Mouse (Mus musculus) megakaryocyte, embryonic 14.5 days (primary cell): Measurements from ENCODE around the gene Nudt3. TPM values are rescaled to one million over a fixed set of nuclear protein-coding genes. Genes with fewer than 3 reads are reported as not detected.
"Not testable (repeated sequence)": the region's sequence is repeated elsewhere in the genome, so short reads cannot be mapped to it uniquely, and the experiment has no call there.

Experiments
- H3K27me3 ChIP-seq: replicated peaks from 2 replicates; pipeline ENCODE3; 2012; ENCODE audit warnings: inconsistent platforms
- H3K36me3 ChIP-seq: replicated peaks from 2 replicates; pipeline ENCODE3; 2012; ENCODE audit warnings: low read length, inconsistent platforms, mixed read lengths
- H3K4me1 ChIP-seq: 2 replicates; pipeline ENCODE4 v1.6.1; 2012; ENCODE audit warnings: inconsistent platforms
- H3K4me3 ChIP-seq: replicated peaks from 2 replicates; pipeline ENCODE3; 2012; ENCODE audit warnings: moderate library complexity, mild to moderate bottlenecking, inconsistent platforms
- H3K9me3 ChIP-seq: 2 replicates; pipeline ENCODE4 v1.6.1; 2012; ENCODE audit warnings: inconsistent platforms
- FLI1 ChIP-seq: IDR thresholded peaks from 2 replicates; pipeline ENCODE4 v1.6.1; 2012; ENCODE audit warnings: low read length, inconsistent platforms, mixed read lengths
- GATA1 ChIP-seq: IDR thresholded peaks from 3 replicates; pipeline ENCODE4 v1.6.1; 2012; ENCODE audit warnings: mixed read lengths, low read length, inconsistent platforms, borderline replicate concordance
- polyA plus RNA-seq: library from polyadenylated mRNA; stranded (reverse); fragments of >175 nt; gene quantifications from 2 replicates; pipeline ENCODE4 v1.2.3, GENCODE M21; 2012; ENCODE audit warnings: low replicate concordance; ENCODE audit not compliant: insufficient read depth

The Nudt3 gene
- polyA plus RNA-seq, 1 experiment, result 272 TPM

GRCm38 (mm10) chr17:27637333-27637732, 14.0 kb upstream of the Nudt3 start:
- no peak overlapping the region for H3K4me3 ChIP-seq
- H3K9me3 ChIP-seq, result no peaks in the 10 kb centered on the region
- H3K36me3 ChIP-seq, result peaks cover 22% of the 10 kb centered on the region
- H3K27me3 ChIP-seq, result peaks cover 3% of the 10 kb centered on the region
- no peak for TF ChIP-seq FLI1
- TF ChIP-seq GATA1, result no peak
- peaks cover 45% of the 10 kb centered on the region for H3K4me1 ChIP-seq

GRCm38 (mm10) chr17:27636132-27637020, 13.1 kb upstream of the Nudt3 start, which contains the start of gene Rps10:
Rps10 (minus strand) TSS chr17:27636669.
- peaks cover 31% of the 10 kb centered on the region for H3K36me3 ChIP-seq
- H3K9me3 ChIP-seq, result no peaks in the 10 kb centered on the region
- peaks cover 3% of the 10 kb centered on the region for H3K27me3 ChIP-seq
- peaks cover 53% of the 10 kb centered on the region for H3K4me1 ChIP-seq
- TF ChIP-seq GATA1, result no peak
- no peak for TF ChIP-seq FLI1
- peak within 1 kb of the TSS; percentile 97 for H3K4me3 ChIP-seq

- peaks cover 62% of the 10 kb centered on the region for H3K4me1 ChIP-seq
- H3K27me3 ChIP-seq, H3K9me3 ChIP-seq: not testable (repeated sequence)
- peak overlapping the region; percentile 97 for H3K4me3 ChIP-seq
- peaks cover 40% of the 10 kb centered on the region for H3K36me3 ChIP-seq
Measured at GRCm38 (mm10) chr17:27635575-27635903, 12.2 kb upstream of the Nudt3 start.

GRCm38 (mm10) chr17:27634871-27635574, 11.7 kb upstream of the Nudt3 start, which contains the start of gene RPS10-NUDT3:
RPS10-NUDT3 (minus strand) TSS chr17:27635222.
- Histone ChIP-seq H3K27me3 (no peaks in the 10 kb centered on the region), H3K4me1 (peaks cover 67% of the 10 kb centered on the region), H3K4me3 (peak within 1 kb of the TSS; percentile 97), H3K36me3 (peaks cover 45% of the 10 kb centered on the region), H3K9me3 (no peaks in the 10 kb centered on the region)
- TF ChIP-seq GATA1, result no peak
- TF ChIP-seq FLI1, result no peak; the same call in 1 of the 2 replicates

GRCm38 (mm10) chr17:27629249-27630020, 6.1 kb upstream of the Nudt3 start:
- Histone ChIP-seq H3K4me1 (peaks cover 85% of the 10 kb centered on the region), H3K9me3 (no peaks in the 10 kb centered on the region), H3K36me3 (peaks cover 58% of the 10 kb centered on the region), H3K27me3 (no peaks in the 10 kb centered on the region), H3K4me3 (no peak overlapping the region)
- TF ChIP-seq FLI1 (no peak), GATA1 (no peak)

GRCm38 (mm10) chr17:27628376-27628775, 5.1 kb upstream of the Nudt3 start:
- H3K27me3 ChIP-seq, result no peaks in the 10 kb centered on the region
- H3K4me3 ChIP-seq, result no peak overlapping the region
- no peak for TF ChIP-seq FLI1
- TF ChIP-seq GATA1, result no peak
- H3K36me3 ChIP-seq, result peaks cover 47% of the 10 kb centered on the region
- H3K9me3 ChIP-seq, result no peaks in the 10 kb centered on the region
- peaks cover 82% of the 10 kb centered on the region for H3K4me1 ChIP-seq

GRCm38 (mm10) chr17:27627451-27627850, 4.2 kb upstream of the Nudt3 start:
- Histone ChIP-seq H3K27me3 (no peaks in the 10 kb centered on the region), H3K9me3 (no peaks in the 10 kb centered on the region), H3K36me3 (peaks cover 38% of the 10 kb centered on the region), H3K4me1 (peaks cover 73% of the 10 kb centered on the region), H3K4me3 (no peak overlapping the region)
- TF ChIP-seq GATA1 (no peak), FLI1 (no peak)

GRCm38 (mm10) chr17:27626681-27627080, 3.4 kb upstream of the Nudt3 start:
- H3K27me3 ChIP-seq, result no peaks in the 10 kb centered on the region
- peaks cover 30% of the 10 kb centered on the region for H3K36me3 ChIP-seq
- TF ChIP-seq GATA1 (no peak), FLI1 (no peak)
- peaks cover 66% of the 10 kb centered on the region for H3K4me1 ChIP-seq
- H3K9me3 ChIP-seq, result no peaks in the 10 kb centered on the region
- peak overlapping the region; percentile 59 for H3K4me3 ChIP-seq

GRCm38 (mm10) chr17:27625455-27626251, 2.4 kb upstream of the Nudt3 start:
- Histone ChIP-seq H3K27me3 (no peaks in the 10 kb centered on the region), H3K4me1 (peaks cover 64% of the 10 kb centered on the region), H3K4me3 (no peak overlapping the region), H3K36me3 (peaks cover 27% of the 10 kb centered on the region), H3K9me3 (no peaks in the 10 kb centered on the region)
- no peak for TF ChIP-seq FLI1
- TF ChIP-seq GATA1, result no peak
